Mouse (Mus musculus): ENCODE measurements around the gene Klhl36.

Gene Klhl36

DNA sequence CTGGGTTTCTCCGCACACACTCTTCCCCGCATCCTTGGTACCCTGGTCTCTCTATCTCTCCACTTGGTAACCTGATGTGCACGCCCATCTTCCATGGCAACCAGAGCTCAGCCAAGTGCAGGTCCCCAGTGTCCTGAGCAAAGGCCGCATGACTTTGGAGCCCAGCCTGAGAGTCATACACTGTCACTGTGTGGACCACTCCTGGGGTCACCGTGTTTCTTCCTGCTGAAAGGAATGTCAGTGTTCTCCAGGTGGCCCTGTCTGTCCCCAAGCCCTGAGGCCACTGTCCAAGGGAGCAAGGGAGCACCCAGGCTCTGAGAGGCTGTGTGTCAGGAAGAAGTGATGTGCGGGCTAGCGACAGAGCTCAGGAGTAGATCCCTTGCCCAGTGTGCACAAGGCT, 21.2 kb downstream of the Klhl36 start:
- DNase-seq (ENCODE audit: low spot score), result no peak

DNA sequence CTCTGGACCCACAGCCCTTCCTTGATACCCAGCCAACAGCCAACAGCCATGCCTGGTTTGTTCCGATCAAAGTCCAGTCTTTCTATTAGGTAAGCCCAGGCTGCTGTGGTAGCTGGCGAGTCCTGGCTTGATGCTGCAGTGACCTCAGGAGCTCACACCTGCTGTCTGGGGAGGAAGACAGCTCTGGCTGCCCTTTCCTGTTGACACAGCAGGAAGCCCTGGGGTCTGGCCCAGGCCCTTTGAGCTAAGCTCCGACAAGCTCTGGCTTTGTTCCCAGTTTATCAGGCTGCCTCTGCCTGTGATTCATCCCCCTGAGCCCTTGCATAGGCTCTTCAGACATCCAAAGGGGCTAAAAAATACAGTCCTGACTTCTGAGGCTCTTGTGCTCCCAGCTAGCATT, 23.5 kb downstream of the Klhl36 start:
- peak; percentile 82 for DNase-seq (ENCODE audit: low spot score)

DNA sequence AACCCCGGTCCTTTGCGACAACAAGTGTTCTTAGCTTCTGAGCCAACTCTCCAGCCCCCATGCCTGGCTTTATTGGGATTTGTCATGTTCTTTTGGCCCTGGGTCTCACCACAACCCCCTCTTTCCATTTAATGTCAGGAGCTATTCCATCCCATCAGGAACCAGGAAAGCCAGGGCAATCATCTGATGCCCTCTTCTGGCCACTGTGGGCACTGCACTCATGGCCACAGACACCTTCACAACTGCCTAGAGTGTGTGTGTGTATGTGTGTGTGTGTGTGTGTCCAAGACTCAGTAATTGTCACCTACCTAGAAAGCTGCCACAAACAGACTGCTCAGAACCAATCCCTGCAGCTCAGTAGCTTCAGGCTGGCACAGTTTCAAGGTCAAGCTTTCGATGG, 25.1 kb downstream of the Klhl36 start:
- DNase-seq (ENCODE audit: low spot score), result no peak

DNA sequence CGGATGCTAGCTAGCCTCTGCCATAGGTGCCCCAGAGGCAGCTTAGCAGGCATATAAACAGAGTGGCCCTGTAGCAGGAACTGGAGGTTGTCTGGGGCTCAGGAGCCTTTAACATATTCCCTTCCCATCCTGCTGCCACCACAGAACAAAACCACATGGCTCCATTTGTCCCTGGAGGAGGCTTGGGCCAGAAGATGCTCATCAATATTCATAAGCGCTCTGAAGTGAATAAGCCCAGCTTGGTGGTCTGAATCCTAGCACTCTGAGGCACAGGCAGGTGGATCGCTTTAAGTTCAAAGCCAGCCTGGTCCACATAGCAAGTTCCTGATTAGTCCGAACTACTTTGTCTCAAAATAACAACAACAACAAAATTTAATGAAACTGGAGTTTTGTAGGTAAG, 25.9 kb downstream of the Klhl36 start:
- no peak for DNase-seq (ENCODE audit: low spot score)

DNA sequence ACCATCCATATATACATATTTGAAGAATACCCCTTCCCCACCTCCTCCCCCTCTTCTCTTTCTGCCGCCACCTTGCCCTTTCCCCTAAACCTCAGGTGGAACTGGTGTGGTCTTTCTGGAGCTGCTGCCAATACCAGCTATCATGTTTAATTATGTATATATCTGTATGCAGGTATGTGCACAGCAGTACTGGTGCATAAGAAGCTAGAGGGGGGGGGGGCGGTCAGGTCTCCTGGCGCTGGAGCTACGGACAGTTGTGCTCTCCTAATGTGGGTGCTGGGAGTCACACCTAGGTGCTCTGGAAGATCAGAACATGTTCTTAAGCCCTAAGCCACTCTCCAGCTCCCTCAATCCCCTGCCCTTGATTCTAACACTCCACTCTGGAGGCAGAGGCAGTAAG, 35.0 kb downstream of the Klhl36 start:
- DNase-seq (ENCODE audit: low spot score), result no peak

DNA sequence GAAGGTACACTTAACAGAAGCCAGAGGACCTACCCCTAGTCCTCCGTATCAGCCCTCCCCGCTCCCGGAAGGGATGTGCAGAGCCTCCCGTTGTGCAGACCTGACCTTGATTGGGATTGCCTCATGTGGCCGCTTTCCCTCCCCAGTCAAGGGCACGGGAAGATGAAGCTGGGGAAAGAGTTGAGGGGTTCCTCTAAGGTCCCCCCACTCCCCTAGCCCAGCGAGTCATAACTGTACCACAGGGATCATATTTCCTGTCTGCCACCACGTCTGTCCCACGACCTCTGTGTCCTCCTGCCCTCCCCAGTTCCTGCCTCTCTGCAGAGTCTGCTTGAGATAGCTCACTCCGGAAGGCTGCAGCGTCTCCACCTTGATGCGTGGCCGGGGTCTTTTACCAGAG, 35.9 kb downstream of the Klhl36 start:
- no peak for DNase-seq (ENCODE audit: low spot score)

DNA sequence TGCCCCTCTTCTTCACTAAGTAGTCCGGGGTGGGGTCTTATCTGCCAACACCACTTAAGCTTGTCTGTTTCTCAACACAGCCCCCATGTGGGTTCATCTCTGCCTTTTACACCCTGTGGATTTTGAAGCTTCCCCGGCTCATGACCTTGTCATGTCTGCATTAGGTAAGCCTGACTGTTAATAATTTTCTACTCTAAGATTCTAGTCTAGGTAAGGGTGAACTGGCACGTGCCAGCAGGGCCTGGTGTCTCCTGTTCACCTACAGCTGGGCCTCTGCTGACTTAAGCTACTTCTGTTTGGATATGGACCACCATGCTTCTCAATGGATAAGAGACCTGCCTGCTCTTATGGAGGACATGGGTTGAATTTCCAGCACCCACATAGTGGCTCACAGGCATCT, 39.3 kb downstream of the Klhl36 start:
- no peak for DNase-seq (ENCODE audit: low spot score)

DNA sequence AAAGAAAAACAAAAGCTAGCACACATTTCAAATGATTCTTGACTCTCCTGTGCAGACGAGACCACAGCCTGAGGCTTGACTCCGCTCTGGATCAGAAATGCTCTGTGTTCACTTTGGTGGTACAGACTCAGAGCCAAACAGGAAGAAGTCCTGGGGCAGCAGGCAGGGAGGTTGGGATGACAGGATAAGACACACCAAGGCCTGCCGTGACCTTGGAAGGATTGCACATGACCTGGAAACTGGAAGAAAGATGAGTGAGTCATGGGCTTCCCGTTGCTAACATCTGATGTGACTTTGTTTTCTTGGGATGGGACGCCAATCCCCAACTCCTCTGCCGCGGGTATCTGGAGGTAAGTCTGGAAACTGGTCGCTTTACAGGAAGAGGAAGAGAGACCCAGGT, 39.9 kb downstream of the Klhl36 start:
- DNase-seq (ENCODE audit: low spot score), result no peak

DNA sequence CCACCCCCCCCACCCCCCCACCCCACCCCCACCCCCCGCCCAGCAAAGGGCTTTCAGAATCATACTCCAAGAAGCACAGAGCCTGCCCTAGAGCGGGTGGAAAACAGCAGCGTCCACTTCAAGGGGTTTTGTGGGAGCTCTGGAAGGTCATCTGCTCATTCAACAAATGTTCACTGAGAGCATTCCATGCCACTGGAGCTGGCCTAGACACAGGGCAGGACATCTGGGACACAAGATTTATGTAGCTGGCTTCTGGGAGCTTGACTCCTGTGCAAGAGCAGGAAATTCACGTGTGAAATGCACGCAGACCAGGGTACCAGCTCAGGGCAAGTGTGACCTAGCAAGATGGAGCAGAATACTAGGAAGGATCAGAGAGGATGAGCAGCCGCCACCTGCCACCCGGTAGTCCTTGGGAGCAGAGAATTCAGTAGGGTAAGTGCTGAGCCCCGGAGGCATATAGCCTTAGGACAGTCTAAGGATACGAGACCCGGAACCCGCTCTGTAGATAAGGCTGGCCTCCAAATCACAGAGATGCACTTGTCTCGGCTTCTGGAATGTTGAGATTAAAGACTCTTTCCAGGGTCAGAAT, 42.4 kb downstream of the Klhl36 start:
- DNase-seq (ENCODE audit: low spot score), result no peak

DNA sequence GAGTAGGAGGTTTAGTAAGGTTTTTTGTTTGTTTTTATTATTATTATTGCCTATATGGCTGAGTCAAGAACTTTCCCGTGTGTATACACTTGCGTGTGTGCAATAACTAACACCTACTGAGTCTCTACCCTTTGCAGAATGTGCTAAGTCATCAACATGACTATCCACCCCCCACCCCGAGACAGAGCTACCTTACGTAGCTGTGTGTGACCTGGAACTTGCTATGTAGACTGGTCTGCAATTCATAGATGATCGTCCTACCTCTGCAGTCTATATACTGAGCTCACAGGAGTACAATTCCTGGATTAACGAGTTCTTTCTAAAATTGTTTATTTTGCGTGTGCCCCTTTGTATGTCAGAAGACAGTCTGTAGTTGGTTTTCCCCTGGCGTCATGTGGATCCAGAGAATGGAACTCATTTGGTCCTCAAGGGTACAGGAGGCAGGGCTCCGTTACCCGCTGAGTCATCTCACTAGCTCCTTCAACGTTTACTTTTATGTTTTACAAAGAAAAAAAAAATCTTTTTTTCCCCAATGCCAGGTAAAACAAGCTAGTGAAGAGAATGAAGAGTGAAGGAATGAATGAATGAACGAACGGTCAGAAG, 48.0 kb downstream of the Klhl36 start, which contains the start of gene Usp10:
TSS of gene Usp10 (plus strand) at position 417 of the 603 bp plus-strand sequence.
- DNase-seq (ENCODE audit: low spot score), result no peak

DNA sequence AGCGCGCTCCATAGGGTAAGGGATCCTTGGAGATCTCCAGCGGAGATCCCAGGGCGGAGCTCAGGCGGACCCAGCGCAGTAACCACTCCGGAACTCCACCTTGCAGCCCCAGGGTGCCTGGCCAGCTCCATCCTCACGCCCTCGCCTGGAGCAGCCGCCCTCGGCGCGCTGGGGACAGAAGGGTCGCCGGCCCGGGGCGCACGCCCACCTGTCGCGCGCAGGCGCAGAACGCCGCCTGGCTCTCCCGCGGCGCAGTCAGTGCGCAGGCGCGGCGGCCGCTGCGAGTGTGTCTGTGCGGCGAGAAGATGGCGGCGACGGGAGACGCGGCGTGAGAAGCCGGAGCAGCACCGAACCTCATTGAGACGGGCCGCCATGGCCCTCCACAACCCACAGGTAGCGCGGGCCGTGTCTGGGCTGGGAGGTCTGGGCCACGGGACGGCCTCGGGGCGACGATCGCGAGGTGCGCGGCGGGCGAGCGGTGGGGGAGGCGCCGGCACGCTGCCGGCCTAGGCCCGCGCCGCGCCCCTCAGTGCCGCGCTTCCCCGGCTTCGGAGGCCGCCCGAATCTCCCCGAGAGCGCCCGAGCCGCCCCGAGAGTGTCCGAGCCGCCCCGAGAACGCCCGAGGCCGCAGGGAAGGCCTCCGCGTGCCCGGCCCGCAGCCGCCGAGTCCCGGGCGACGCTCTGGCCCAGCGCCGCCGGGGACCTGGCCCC, 48.6 kb downstream of the Klhl36 start, which contains the start of gene Gm20388:
TSS of gene Gm20388 (plus strand) at position 295 of the 711 bp plus-strand sequence.
- DNase-seq (ENCODE audit: low spot score), result peak; percentile 90

DNA sequence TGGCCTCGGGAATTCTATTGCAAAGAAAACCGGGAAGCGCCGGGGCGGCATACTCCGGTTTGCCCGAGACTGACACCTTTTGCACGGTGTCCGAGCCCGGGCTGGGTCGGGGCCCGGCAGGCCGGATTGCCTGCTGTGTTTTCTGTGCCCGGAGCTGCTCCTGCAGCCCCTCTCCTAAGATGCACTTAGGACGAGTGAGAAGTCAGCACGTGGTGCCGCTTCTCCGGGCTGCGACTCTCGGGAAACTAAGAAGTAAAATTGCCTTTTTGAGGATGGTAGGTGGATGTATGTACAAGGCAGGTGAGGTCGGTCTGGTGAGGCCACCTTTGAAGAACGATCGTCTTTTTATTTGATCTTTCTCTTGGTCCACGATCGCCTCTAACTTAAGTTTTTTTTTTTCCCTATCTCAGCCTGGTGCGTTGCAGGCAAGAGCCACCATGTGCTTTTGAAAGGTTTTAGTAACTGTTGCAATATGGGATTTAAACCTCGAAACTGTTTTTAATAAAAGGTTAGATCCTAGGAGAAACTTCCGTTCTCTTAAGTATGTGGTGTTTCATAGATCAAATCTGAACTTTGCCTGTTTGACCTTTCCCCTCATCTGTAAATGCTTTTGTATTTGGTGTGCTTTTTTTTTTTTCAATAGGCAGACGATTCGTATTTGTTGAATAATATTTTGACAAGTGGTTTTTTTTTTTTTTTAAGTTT, 49.3 kb downstream of the Klhl36 start:
- DNase-seq (ENCODE audit: low spot score), result peak; percentile 63

DNA sequence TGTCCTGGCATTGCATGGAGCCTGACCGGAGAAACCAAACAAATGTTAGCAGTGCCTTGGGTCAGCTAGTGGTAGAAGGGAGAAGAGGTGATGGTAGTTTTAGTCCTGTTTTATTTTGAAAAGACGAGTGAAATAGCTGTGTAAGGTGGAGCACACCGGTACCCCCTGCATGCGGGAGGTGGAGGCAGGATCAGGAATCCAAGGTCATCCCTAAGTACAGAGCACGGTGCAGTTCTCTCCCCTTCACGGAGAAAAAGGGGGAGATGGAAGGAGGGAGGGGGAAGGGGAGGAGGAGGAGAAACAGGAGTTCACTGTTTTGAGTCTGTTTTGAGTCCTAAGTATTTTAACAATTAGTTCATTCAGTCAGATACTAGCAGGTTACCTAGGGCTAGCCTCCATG, 50.6 kb downstream of the Klhl36 start:
- no peak for DNase-seq (ENCODE audit: low spot score)

DNA sequence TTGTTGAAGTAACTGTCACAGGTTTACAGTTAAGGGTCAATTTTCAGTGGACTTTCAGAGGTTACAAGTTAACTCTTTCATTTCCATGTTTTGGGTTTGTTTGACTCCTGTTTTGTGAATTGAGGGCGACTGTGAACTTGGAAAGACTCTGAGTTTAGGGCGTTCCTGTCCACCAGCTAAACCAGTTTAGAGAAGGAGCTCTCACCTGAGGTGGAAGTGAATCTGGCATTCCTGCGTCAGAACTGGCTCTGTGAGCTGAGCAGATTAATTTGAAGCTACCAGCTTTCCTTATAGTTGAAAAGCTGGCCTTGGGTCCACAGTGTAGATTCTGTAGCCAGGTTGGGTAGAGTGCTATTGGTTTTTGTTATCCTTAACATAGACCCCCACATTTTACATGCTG, 51.1 kb downstream of the Klhl36 start:
- DNase-seq (ENCODE audit: low spot score), result no peak

DNA sequence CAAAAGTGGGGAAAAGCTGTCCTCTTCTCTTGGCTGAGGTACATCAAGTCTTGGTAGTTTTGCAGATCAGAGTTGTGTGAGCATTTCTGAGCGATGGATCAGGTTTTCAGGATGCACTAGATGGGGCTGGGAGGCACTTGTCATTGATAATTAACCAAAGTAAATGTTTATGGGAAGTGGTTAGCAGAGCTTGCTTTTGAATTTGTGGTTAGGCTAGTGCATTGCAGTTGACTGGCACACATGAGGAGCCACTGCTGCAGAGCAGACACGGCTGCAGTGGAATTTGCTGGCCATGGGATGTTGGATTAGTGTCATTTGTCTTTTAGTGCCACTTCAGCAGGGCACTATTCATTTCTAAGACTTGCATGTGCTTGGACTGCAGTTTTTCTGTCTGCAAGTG, 52.1 kb downstream of the Klhl36 start:
- no peak for DNase-seq (ENCODE audit: low spot score)

DNA sequence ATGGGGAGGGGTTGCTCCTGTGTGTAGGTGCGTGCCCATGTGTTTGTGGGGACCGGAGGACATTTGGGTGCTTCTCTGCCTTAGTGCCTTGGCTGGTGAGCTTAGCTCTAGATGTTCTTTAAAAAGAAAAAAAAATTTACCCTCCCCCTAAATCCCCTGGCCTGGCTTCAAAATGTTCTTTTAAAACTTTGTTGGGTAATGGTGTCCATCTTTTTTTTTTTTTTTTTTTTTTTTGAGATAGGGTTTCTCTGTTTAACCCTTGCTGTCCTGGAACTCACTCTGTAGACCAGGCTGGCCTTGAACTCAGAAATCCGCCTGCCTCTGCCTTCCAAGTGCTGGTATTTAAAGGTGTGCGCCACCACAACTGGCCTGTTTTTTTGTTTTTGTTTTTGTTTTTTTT, 53.2 kb downstream of the Klhl36 start:
- DNase-seq (ENCODE audit: low spot score), result no peak

DNA sequence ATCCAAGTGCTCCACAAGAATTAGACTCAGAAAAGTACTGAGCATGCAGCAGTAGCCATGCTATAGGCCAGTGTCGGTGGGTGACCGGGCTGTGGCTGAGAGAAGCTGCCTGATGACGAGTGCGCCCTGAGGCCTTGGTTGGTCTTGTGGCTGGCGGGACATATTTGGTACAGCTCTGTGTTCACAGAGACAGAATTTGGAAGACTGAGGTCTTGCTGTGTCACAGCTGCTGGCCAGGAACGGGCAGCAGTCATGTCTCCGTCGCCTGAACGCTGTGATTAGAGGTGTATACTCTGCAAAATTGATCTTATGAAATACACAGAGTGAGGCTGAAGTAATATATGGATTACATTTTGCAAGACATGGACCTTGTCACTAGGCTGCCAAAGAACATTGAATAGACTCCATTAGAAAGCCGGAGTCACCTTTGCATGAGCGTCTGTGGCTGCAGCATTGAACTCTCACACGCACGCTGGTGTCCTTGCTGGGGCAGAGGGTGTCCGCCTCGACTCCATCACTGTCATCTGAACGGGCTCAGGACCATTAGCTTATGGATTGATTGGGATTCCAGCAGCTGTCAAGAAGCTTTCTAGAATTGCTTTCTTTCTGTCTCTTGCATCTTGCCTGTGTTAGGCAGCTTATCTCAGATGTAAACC, 54.3 kb downstream of the Klhl36 start:
- no peak for DNase-seq (ENCODE audit: low spot score)

DNA sequence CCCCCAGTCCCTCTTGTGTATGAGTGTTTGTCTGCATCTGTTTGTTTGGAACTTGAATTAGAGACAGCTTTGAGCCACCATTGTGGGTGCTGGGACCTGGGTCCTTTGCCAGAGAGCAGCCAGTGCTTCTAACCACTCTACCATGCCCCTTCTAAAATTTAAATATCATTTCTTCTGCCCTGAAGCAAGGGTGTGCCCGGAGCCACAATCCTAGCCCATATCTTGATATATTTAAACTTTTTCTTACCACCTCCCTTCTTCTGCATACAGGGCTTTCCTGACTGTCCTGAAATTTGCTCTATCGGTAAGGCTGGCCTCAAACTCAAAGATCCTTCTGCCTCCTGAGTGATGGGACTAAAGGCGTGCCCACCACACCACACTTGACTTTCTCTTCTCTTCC, 55.3 kb downstream of the Klhl36 start:
- no peak for DNase-seq (ENCODE audit: low spot score)

DNA sequence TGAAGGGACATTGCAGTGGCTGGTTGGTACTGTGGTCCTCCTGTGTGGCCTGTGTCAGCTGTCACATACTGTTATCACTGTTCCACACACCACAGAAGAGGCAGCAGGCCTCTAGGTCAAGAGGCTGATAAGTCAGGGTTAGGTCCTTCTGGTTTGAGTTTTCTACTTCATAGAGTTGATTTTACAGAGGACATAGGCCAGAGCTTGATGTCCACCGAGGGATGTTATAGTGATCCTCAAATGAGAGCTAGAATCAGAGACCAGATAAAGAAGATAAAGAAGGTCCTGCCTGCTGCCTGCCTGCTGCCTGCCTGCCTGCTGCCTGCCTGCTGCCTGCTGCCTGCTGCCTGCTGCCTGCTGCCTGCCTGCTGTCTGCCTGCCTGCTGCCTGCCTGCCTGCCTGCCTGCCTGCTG, 56.1 kb downstream of the Klhl36 start:
- no peak for DNase-seq (ENCODE audit: low spot score)

DNA sequence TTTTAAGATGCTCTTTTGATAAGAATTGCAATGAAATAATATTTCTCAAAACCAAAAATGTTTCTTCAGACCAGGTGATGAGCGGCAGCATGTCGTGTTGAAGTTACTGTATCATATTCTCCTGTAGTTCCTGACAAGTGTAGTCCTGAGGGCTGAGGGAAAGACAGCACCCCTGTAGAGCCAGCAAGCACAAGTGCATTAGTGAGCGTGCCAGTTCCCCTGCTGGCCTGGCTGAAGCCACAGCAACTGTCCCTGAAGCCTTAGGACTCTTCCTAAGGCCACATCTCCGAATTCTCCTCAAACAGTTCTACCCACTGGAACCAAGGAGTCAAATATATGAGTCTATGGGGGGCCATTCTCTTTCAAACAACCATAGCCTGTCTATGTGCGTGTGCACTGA, 61.2 kb downstream of the Klhl36 start:
- DNase-seq (ENCODE audit: low spot score), result no peak

DNA sequence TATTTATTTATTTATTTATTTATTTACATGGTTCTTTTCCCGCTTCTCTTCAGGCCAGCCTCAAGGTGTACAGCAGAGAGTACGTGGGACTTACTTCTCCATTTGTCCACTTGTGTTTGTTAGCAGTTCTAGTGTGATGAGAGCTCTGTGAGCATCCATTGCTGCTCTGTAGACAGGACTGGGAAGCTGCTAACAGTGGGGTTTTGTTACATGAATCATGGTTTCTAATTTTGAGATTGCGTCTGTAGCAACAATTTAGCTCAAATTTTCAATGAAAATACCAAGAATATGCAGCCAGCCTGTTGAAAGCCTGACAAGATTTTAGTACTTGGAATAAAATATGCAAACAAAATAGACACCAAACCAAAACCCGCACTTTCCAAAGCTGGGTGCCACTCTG, 63.4 kb downstream of the Klhl36 start:
- DNase-seq (ENCODE audit: low spot score), result no peak

DNA sequence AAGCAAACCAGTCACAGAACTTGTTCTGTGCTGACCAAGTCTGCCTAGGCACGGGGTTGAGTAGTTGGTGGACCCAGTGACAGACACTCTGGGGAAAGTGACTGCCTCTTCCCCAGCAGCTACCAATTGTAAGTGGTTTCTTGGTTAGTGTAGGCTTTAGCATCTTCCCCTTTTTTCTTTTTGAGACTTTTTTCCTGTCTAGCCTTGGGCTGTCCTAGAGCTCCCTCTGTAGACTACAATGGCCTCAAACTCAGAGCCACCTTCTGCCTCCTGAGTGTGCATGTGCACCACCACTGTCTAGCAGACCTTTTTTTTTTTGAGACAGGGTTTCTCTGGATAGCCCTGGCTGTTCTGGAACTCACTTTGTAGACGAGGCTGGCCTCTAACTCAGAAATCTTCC, 64.4 kb downstream of the Klhl36 start:
- no peak for DNase-seq (ENCODE audit: low spot score)
